Mouse (Mus musculus) cerebellum, postnatal 36 days (tissue): Measurements from ENCODE around the gene Tcf7l2.

ENCODE experiments used
- DNase-seq, 2 experiments: peaks; one replicate each; pipeline ENCODE4 v3.0.0; 2021 to 2022; ENCODE audit warnings: mixed read lengths in 2 of 2

Tcf7l2 gene

GRCm38 (mm10) chr19:55833807-55834385 is 92.3 kb downstream of the Tcf7l2 start:
- DNase-seq = no peak

- no peak for DNase-seq
Observed at GRCm38 (mm10) chr19:55836930-55837687, 95.5 kb downstream of the Tcf7l2 start.

GRCm38 (mm10) chr19:55837924-55838323 is 96.3 kb downstream of the Tcf7l2 start:
- DNase-seq = no peak

GRCm38 (mm10) chr19:55838389-55839035 is 96.9 kb downstream of the Tcf7l2 start:
- DNase-seq = no peak

- DNase-seq = no peak
Observed at GRCm38 (mm10) chr19:55839036-55839555, 97.5 kb downstream of the Tcf7l2 start.

DNA sequence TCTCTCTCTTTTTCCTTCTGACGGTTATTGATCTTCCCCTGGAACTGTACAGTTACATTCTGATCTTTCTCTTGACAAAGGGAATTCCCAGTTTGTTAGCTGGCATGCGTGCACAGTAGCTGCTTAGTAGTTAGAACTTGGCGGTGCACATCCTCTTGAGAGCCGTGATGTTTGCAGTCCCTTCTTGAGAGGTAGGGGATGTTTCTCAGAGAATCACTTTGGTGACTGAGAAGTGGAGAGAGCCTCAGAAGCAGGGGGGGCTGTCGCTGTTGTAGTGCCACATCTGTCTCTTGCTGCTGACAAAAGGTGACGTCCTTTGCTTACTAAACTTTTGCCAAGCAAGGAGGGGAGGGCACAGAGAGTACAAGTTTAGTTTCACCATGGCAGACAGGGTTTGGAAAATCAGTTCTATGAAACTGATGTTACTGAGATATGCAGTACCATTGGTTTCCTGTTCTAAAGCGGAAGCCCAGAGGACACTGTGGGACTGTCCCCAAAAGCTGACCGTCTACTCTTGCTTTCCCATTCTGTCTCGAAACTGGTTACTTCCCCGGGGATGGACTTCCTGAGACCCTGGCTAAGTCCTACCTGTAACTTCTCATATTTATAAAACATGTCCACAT is 99.0 kb downstream of the Tcf7l2 start:
- no peak for DNase-seq

- DNase-seq = no peak
Observed at GRCm38 (mm10) chr19:55842046-55842445, 100.4 kb downstream of the Tcf7l2 start.

DNA sequence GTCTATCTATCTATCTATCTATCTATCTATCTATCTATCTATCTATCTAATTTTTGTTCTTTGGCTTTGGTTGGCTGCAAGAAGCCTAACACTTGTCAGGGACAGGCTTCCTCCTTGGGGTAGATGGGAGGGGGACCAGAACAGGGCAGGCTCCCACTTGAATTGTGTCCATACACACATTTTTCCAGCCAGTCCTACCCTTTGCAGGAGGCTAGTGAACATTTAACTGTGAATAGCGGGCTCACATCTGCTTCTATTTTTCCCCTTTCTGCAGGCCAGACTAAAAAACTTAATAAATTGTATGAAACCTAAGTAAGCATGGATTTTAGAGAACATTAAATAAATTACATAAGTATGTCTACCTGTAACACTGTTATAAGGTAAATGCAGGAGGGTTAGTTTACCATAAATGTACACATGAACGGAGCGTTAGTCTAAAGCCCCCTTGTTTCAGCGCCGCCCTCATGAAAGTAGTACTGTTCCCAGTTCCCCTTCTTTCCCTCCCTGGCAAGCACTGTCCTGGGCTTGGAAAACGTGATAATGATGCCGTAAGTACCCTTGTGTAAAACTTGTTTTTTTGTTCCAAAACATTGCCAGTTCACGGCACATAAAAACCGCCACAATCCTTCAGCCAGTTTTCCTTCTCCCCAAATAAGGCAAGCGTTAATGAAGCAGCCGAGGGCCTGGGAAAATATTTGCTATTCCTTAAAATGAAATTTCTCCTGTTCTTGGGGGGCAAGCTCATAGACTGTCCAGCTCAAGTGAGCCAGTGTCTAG is 101.7 kb downstream of the Tcf7l2 start:
- DNase-seq = no peak

DNA sequence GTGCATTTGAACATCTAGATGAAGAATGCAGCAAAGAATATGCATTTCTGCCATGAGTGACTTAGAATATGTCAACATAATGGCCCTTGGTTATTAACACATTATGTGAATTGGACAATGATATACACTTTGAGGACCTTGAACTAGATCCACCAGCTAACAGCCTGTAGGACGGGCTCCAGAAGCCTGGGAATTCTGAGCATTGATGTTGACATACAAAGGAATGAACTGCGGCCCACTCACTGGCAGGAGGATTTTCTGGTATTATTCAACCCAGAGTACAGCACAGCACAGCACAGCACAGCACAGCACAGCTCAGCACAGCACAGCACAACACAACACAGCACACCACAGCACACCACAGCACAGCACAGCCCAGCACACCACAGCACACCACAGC is 104.1 kb downstream of the Tcf7l2 start:
- no peak for DNase-seq

DNA sequence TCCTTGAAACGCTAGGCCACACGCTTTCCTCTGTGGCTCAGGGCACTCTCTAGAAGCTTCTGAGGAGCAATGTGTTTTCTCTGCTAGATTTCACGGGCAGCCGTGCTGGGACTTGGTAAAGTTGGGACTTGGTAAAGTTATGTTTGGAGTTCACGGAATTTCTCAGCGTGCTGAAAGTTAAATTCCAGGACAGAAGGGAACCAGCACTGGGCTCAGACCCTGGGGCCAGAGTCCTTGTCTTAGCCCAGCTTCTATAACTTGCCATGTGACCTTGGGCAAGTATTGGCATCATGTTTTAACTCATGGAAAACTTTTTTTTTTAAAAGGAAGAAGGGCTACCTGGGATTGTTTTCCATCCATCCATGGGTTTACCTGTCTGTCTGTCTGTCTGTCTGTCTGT is 104.6 kb downstream of the Tcf7l2 start:
- no peak for DNase-seq

- no peak for DNase-seq
Observed at GRCm38 (mm10) chr19:55847043-55847442, 105.4 kb downstream of the Tcf7l2 start.

DNA sequence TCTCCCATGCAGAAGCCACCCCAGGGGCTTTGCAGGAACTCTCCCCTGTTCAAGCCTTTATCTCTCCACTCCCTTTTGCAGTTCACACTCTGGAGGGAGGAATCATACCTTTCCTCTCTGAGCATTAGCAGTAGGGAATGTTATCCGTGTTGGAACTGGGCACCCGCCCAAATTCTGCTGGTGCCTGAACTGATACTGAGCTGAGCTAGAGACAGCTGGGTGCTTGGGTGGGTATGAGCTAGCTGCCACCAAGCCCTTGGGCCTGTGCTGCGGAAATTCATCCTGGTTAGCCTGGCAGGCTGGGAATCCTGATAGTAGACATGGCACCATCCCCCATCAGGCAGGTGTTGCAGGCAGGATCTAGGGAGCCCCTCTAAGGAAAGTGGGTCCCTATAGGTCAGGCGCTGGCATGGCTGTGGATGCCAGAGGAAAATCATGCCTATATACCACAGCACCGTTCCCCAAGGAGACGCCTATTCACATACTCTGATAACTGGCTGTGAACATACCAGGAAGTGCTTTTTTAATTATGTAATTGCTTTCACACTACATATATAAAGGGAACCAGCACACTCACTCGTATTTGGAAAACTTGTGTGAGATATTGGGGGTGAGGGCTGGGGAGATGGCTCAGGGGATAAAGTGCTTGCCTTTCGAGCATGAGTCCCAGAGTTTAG is 108.9 kb downstream of the Tcf7l2 start:
- no peak for DNase-seq

- no peak for DNase-seq
Observed at GRCm38 (mm10) chr19:55851498-55852324, 110.1 kb downstream of the Tcf7l2 start.

GRCm38 (mm10) chr19:55854389-55854788 is 112.8 kb downstream of the Tcf7l2 start:
- no peak for DNase-seq

GRCm38 (mm10) chr19:55855571-55855970 is 114.0 kb downstream of the Tcf7l2 start:
- DNase-seq = no peak

DNA sequence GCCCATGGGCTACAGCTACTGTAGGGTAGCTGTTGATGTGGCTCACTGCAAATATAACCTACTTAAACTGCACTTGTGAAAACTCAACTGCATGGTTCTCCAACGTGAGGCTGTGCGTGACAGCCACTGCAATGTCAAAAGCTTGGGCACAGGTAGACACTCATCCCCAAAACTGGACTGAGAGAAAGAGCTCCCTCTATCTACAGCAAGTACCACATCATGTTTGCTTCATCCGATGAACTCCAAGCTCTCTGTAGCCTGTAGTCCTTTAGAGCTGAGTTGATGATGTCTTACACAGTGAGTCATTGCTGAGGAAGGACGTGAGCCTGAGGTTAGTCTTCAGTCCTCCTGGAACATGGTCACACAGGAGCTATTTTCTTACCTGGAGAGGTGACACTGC is 115.7 kb downstream of the Tcf7l2 start:
- DNase-seq = no peak

DNA sequence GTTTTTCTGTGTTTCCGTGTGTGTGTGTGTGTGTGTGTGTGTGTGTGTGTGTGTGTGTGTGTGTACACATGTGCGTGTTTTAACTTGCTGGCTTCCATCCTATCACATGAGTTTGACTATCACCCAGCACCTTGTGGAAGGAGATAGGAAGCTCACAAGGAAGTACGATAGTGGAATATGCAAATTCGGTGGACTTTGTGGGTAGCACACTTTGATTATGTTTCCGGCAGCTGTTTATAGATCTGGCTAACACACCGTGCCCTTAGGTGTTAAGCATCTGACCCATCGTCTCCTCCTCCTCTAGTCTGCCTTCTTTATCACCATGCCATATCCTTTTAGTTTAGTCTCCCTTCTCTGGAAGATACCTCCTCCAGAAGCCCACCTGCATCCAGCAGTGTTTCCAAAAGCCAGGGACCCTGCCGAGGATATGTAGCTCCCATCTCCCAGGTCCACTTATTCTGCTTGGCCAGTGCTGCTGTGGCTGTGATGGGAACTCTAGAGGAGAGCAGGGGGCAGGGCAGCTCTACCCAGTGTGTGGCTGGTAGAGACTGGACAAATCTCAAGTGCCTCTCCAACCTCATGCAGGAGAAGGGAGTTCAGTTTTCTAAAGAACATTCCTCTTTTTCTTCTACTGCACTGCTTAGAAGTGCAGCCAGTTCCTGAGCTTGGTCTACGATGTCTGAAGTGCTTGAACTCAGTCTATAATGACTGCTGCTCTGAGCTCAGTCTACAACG is 118.6 kb downstream of the Tcf7l2 start:
- no peak for DNase-seq

- no peak for DNase-seq
Observed at GRCm38 (mm10) chr19:55861746-55862145, 120.1 kb downstream of the Tcf7l2 start.

- DNase-seq = no peak
Observed at GRCm38 (mm10) chr19:55862559-55862958, 120.9 kb downstream of the Tcf7l2 start.

DNA sequence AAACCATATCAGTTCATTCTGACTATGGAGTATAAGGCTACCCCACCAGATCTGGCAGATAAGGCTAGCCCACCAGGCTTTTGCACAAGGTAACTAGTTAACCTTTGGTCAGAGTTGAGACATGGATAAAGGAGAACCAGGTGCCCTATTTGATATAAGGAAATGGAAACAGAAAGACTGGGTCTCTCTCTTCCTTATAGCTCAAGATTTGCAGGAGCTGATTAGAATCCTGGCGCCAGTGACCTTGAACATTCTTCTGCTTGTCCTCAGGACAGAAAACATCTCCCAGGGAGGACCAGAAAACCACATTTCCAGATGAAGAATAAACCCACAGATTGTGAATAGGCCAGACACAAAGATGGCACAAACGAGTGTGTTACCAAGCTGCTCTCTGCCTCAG is 123.4 kb downstream of the Tcf7l2 start:
- no peak for DNase-seq
